Mouse (Mus musculus) myocyte (in vitro differentiated cells): ENCODE data around the gene Bach2.

Experiments used
- CEBPB ChIP-seq: IDR thresholded peaks from 2 replicates; pipeline ENCODE4 v1.6.1; 2011; ENCODE audit warnings: mild to moderate bottlenecking, moderate library complexity; ENCODE audit not compliant: poor library complexity, insufficient read depth, severe bottlenecking
- E2F4 ChIP-seq: IDR thresholded peaks from one replicate; pipeline ENCODE4 v1.6.1; 2011; ENCODE audit warnings: mild to moderate bottlenecking, control low read depth, moderate library complexity; ENCODE audit not compliant: insufficient read depth
- MAX ChIP-seq: IDR thresholded peaks from one replicate; pipeline ENCODE4 v1.6.1; 2011; ENCODE audit warnings: low read depth, mild to moderate bottlenecking, control low read depth
- MYOD1 ChIP-seq, 3 experiments: IDR thresholded peaks; one replicate each; pipeline ENCODE4 v1.6.1; 2011; ENCODE audit warnings: control low read depth in 2 of 3, low read depth in 2 of 3, mild to moderate bottlenecking in 2 of 3, moderate library complexity in 1 of 3; ENCODE audit not compliant: insufficient read length in 2 of 3, control insufficient read depth in 1 of 3
- MYOG ChIP-seq, 3 experiments: IDR thresholded peaks; one replicate each; pipeline ENCODE4 v1.6.1; 2011; ENCODE audit warnings: control low read depth in 2 of 3, low read depth in 2 of 3, mild to moderate bottlenecking in 2 of 3; ENCODE audit not compliant: insufficient read length in 2 of 3, control insufficient read depth in 1 of 3, insufficient read depth in 1 of 3
- POLR2A ChIP-seq: IDR thresholded peaks from one replicate; pipeline ENCODE4 v1.6.1; 2011; ENCODE audit warnings: low read depth, mild to moderate bottlenecking, control low read depth, moderate library complexity; ENCODE audit not compliant: insufficient read length
- POLR2AphosphoS2 ChIP-seq: IDR thresholded peaks from one replicate; pipeline ENCODE4 v1.6.1; 2011; ENCODE audit warnings: low read depth, control low read depth; ENCODE audit not compliant: insufficient read length
- REST ChIP-seq: IDR thresholded peaks from one replicate; pipeline ENCODE4 v1.6.1; 2011; ENCODE audit warnings: mild to moderate bottlenecking, control low read depth, moderate library complexity; ENCODE audit not compliant: insufficient read depth, insufficient read length
- SRF ChIP-seq: IDR thresholded peaks from one replicate; pipeline ENCODE4 v1.6.1; 2011; ENCODE audit warnings: low read depth; ENCODE audit not compliant: control insufficient read depth, insufficient read length
- TCF12 ChIP-seq: IDR thresholded peaks from one replicate; pipeline ENCODE4 v1.6.1; 2011; ENCODE audit warnings: mild to moderate bottlenecking, control low read depth; ENCODE audit not compliant: poor library complexity, insufficient read depth, severe bottlenecking
- USF1 ChIP-seq: IDR thresholded peaks from one replicate; pipeline ENCODE4 v1.6.1; 2011; ENCODE audit warnings: low read depth, mild to moderate bottlenecking, control low read depth, moderate library complexity

DNA sequence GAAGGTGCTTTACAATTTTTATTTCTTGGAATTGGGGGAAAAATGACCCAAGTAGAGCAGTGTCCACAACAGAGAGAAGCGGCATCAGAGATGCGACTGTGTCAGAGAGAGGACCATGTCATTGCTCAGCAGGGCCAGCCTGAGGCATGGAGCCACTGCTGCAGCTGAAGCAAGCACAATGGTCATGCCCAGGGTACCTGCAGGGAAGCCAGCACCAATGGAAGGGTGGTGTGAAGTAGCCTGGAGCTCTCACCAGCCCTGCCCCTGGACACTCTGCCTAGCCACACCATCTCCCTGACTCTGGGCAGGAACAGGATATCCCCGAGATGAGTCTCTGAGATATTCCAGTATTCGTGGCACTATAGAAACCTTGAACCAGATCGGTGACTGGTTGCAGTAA, 121.9 kb downstream of the Bach2 start:
- TF ChIP-seq MYOG (IDR thresholded peaks at IDR 0.05; ENCODE audit: control insufficient read depth in 1 of 3, insufficient read depth in 1 of 3, insufficient read length in 2 of 3, low read depth in 2 of 3), result no peak
- TF ChIP-seq POLR2A, result no peak
- no peak for TF ChIP-seq USF1
- no peak for TF ChIP-seq TCF12
- no peak for TF ChIP-seq MAX
- TF ChIP-seq MYOD1 (IDR thresholded peaks at IDR 0.05; ENCODE audit: control insufficient read depth in 1 of 3, insufficient read length in 2 of 3, low read depth in 2 of 3), result no peak
- no peak for TF ChIP-seq CEBPB
- TF ChIP-seq POLR2AphosphoS2, result no peak
- no peak for TF ChIP-seq E2F4
- TF ChIP-seq SRF, result no peak
- TF ChIP-seq REST, result no peak
